Mouse (Mus musculus): Measurements from ENCODE around the gene Snrnp40. TPM values are rescaled to one million over a fixed set of nuclear protein-coding genes. Genes with fewer than 3 reads are reported as not detected.

The Snrnp40 gene
- polyA plus RNA-seq (2016; fragmentation: Nextera tagmentation; extraction: Ambion mirVana): 147 and 151 TPM in 2 replicates

GRCm38 (mm10) chr4:130359486-130360237 lies at the start of gene Snrnp40, which contains the start of gene Zcchc17:
Gene Snrnp40 (plus strand): TSS chr4:130360132.
Gene Zcchc17 (minus strand): TSS chr4:130359943.
- Histone ChIP-seq H3K36me3 (peaks cover 26% of the 10 kb centered on the region), H3K4me3 (peak within 1 kb of the TSS; percentile 92), H3K27ac (peak within 1 kb of the TSS; percentile 85), H3K4me1 (peaks cover 21% of the 10 kb centered on the region), H3K9me3 (replicated peaks) (no peaks in the 10 kb centered on the region), H3K27me3 (no peaks in the 10 kb centered on the region), H3K4me2 (replicated peaks) (peak within 1 kb of the TSS; percentile 86), H3K9ac (peak within 1 kb of the TSS; percentile 89)
- peak; percentile 99 for ATAC-seq (ENCODE audit: low FRiP score)
- under 1% methylated on average over 49 of the region's 49 CpGs for WGBS

- no peak for ATAC-seq (ENCODE audit: low FRiP score)
- no peak overlapping the region for H3K27ac ChIP-seq
- H3K36me3 ChIP-seq: peaks cover 28% of the 10 kb centered on the region
- peaks cover 17% of the 10 kb centered on the region for H3K4me1 ChIP-seq
- H3K27me3 ChIP-seq: peaks cover 38% of the 10 kb centered on the region
- WGBS: 91% methylated on average over 3 of the region's 3 CpGs
- H3K9ac ChIP-seq: no peak overlapping the region
- H3K4me3 ChIP-seq: no peak overlapping the region
- no peaks in the 10 kb centered on the region for H3K9me3 ChIP-seq (replicated peaks)
- H3K4me2 ChIP-seq (replicated peaks): no peak overlapping the region
Observed at GRCm38 (mm10) chr4:130312526-130312925, 47.4 kb upstream of the Snrnp40 start.

DNA sequence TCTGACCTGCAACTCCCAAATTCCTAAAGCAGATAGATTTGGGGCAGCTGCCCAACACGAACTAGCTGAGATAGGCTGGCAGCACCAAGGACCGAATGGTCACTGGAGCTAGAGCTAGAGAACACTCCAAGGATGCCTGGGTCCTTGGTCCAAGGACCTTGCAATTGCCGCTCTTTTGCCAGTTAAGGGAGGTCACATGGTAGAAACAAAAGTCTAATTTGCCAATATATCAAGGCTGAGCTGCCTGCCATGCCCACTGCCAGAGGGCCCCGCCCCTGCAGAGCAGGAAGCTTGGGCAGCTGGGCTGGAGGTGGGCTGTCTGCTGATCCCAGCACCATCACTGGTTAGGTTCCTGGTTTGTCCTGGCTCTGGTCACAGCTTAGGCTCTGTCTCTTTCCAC lies 46.4 kb upstream of the Snrnp40 start:
- H3K4me3 ChIP-seq: no peak overlapping the region
- no peak overlapping the region for H3K9ac ChIP-seq
- H3K9me3 ChIP-seq (replicated peaks): no peaks in the 10 kb centered on the region
- WGBS: 93% methylated on average over 4 of the region's 4 CpGs
- ATAC-seq (ENCODE audit: low FRiP score): no peak
- H3K4me2 ChIP-seq (replicated peaks): no peak overlapping the region
- peaks cover 36% of the 10 kb centered on the region for H3K36me3 ChIP-seq
- peaks cover 9% of the 10 kb centered on the region for H3K4me1 ChIP-seq
- peaks cover 28% of the 10 kb centered on the region for H3K27me3 ChIP-seq
- no peak overlapping the region for H3K27ac ChIP-seq

GRCm38 (mm10) chr4:130315771-130316527 lies 44.0 kb upstream of the Snrnp40 start:
- Histone ChIP-seq H3K9ac (no peak overlapping the region), H3K27ac (no peak overlapping the region), H3K4me3 (no peak overlapping the region), H3K9me3 (replicated peaks) (no peaks in the 10 kb centered on the region), H3K27me3 (peaks cover 4% of the 10 kb centered on the region; the same call in 1 of the 2 replicates), H3K4me1 (no peaks in the 10 kb centered on the region), H3K36me3 (peaks cover 48% of the 10 kb centered on the region), H3K4me2 (replicated peaks) (no peak overlapping the region)
- 75% methylated on average over 13 of the region's 13 CpGs for WGBS
- no peak for ATAC-seq (ENCODE audit: low FRiP score)

GRCm38 (mm10) chr4:130316691-130317090 lies 43.2 kb upstream of the Snrnp40 start:
- no peaks in the 10 kb centered on the region for H3K9me3 ChIP-seq (replicated peaks)
- ATAC-seq (ENCODE audit: low FRiP score): no peak
- no peaks in the 10 kb centered on the region for H3K4me1 ChIP-seq
- no peak overlapping the region for H3K9ac ChIP-seq
- H3K36me3 ChIP-seq: peaks cover 50% of the 10 kb centered on the region
- H3K4me3 ChIP-seq: no peak overlapping the region
- H3K4me2 ChIP-seq (replicated peaks): no peak overlapping the region
- WGBS: 82% methylated on average over 10 of the region's 10 CpGs
- no peaks in the 10 kb centered on the region for H3K27me3 ChIP-seq
- H3K27ac ChIP-seq: no peak overlapping the region

DNA sequence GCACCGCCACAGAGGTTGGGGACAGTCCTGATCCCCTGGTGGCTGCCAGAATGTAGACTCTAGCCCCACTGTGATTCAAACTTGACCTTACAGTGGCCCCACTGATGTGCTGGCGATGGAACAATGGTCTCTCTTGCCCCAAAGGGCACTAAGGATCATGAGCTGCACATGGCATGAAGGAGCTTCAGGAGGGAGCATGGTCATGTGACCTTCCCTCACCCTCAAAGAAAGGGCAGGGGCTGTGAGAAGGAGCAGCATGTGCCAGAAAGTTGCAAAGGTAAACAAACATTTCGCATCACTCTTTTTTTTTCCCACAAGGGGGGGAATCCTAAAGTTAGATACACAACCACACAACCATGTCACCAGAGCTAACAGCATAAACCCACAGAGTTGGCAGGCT lies 41.8 kb upstream of the Snrnp40 start:
- ATAC-seq (ENCODE audit: low FRiP score): no peak
- Histone ChIP-seq H3K27ac (no peak overlapping the region), H3K4me2 (replicated peaks) (no peak overlapping the region), H3K4me3 (no peak overlapping the region), H3K27me3 (no peaks in the 10 kb centered on the region), H3K4me1 (no peaks in the 10 kb centered on the region), H3K9me3 (replicated peaks) (no peaks in the 10 kb centered on the region), H3K36me3 (peaks cover 60% of the 10 kb centered on the region), H3K9ac (no peak overlapping the region)
- WGBS: 53% methylated on average over 3 of the region's 3 CpGs

GRCm38 (mm10) chr4:130319564-130319963 lies 40.4 kb upstream of the Snrnp40 start:
- H3K27me3 ChIP-seq: no peaks in the 10 kb centered on the region
- H3K4me3 ChIP-seq: no peak overlapping the region
- H3K27ac ChIP-seq: no peak overlapping the region
- H3K4me1 ChIP-seq: no peaks in the 10 kb centered on the region
- H3K9me3 ChIP-seq (replicated peaks): no peaks in the 10 kb centered on the region
- no peak overlapping the region for H3K9ac ChIP-seq
- 80% methylated on average over 7 of the region's 7 CpGs for WGBS
- ATAC-seq (ENCODE audit: low FRiP score): no peak
- peaks cover 62% of the 10 kb centered on the region for H3K36me3 ChIP-seq
- H3K4me2 ChIP-seq (replicated peaks): no peak overlapping the region

GRCm38 (mm10) chr4:130321640-130322039 lies 38.3 kb upstream of the Snrnp40 start:
- no peak overlapping the region for H3K4me3 ChIP-seq
- WGBS: 93% methylated on average over 7 of the region's 7 CpGs
- peaks cover 67% of the 10 kb centered on the region for H3K36me3 ChIP-seq
- H3K4me2 ChIP-seq (replicated peaks): no peak overlapping the region
- H3K9me3 ChIP-seq (replicated peaks): no peaks in the 10 kb centered on the region
- H3K27me3 ChIP-seq: no peaks in the 10 kb centered on the region
- no peak overlapping the region for H3K27ac ChIP-seq
- no peak for ATAC-seq (ENCODE audit: low FRiP score)
- H3K9ac ChIP-seq: no peak overlapping the region
- H3K4me1 ChIP-seq: no peaks in the 10 kb centered on the region

GRCm38 (mm10) chr4:130322567-130322966 lies 37.4 kb upstream of the Snrnp40 start:
- H3K9ac ChIP-seq: no peak overlapping the region
- H3K36me3 ChIP-seq: peaks cover 75% of the 10 kb centered on the region
- no peak overlapping the region for H3K27ac ChIP-seq
- H3K4me1 ChIP-seq: no peaks in the 10 kb centered on the region
- 93% methylated on average over 7 of the region's 7 CpGs for WGBS
- H3K9me3 ChIP-seq (replicated peaks): no peaks in the 10 kb centered on the region
- no peak overlapping the region for H3K4me2 ChIP-seq (replicated peaks)
- H3K27me3 ChIP-seq: no peaks in the 10 kb centered on the region
- no peak for ATAC-seq (ENCODE audit: low FRiP score)
- no peak overlapping the region for H3K4me3 ChIP-seq

DNA sequence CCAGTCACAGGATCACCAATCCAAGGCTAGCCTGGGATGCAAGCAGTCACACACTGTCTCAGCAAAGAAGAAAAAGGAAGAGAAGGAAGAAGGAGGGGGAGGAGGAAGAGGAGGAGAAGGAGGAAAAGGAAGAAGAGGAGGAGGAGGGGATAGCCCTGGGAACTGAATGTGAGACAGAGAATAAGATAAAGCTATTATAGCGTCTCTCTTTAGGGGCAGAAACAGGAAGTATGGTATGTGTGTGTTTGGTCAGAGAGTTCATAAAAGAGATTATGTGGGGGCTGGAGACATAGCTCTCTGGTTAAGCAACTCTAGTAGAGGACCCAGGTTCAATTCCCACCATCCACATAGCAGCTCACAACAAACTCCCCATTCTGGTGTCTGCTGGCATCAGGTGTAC lies 36.8 kb upstream of the Snrnp40 start:
- Histone ChIP-seq H3K4me1 (no peaks in the 10 kb centered on the region), H3K9me3 (replicated peaks) (no peaks in the 10 kb centered on the region), H3K27ac (no peak overlapping the region), H3K4me3 (no peak overlapping the region), H3K36me3 (peaks cover 75% of the 10 kb centered on the region), H3K9ac (no peak overlapping the region), H3K4me2 (replicated peaks) (no peak overlapping the region), H3K27me3 (no peaks in the 10 kb centered on the region)
- WGBS: 92% methylated on average over 1 of the region's 1 CpGs
- no peak for ATAC-seq (ENCODE audit: low FRiP score)

DNA sequence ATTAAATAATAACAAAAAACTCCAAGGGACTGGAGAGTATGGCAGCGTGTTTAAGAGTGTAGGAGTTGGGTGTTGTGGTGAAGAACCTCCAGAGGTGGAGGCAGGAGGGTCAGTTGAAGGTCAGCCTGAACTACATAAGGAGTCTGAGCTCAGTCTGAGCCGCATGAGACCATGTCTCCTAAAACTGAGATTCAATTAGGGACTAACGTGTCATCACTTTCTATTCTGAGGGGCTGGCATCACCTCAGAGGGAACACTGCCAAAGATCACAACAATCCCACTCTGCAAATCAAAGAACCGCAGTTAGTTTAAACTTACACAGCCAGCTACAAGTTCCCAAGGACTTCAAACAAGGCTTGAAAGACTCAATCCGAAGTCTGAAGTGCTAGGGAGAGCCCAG lies 36.3 kb upstream of the Snrnp40 start:
- no peaks in the 10 kb centered on the region for H3K9me3 ChIP-seq (replicated peaks)
- no peak overlapping the region for H3K27ac ChIP-seq
- 87% methylated on average over 5 of the region's 5 CpGs for WGBS
- H3K4me2 ChIP-seq (replicated peaks): no peak overlapping the region
- no peak overlapping the region for H3K4me3 ChIP-seq
- H3K9ac ChIP-seq: no peak overlapping the region
- no peak for ATAC-seq (ENCODE audit: low FRiP score)
- peaks cover 77% of the 10 kb centered on the region for H3K36me3 ChIP-seq
- H3K4me1 ChIP-seq: no peaks in the 10 kb centered on the region
- H3K27me3 ChIP-seq: no peaks in the 10 kb centered on the region

DNA sequence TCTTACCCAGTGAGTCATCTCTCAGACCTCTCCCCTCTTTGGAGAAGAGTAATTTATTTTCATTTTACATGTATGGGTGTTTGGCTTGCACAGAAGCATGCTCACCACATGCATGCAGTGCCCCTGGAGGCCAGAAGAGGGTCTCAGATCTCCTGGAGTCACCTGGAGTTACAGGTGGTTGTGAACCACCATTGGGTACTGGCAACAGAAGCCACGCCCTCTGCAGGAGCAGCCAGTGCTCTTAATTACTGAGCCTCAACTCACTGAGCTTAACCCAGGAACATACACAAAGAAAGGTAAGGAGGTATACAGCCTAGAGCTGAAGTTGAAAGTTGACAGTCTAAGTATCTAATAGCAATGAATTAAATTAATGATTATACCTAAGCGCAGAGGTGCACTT lies 34.5 kb upstream of the Snrnp40 start:
- Histone ChIP-seq H3K27me3 (no peaks in the 10 kb centered on the region), H3K36me3 (peaks cover 79% of the 10 kb centered on the region)
- WGBS: 90% methylated on average over 2 of the region's 2 CpGs

More for the DNA sequence above, 34.5 kb upstream of the Snrnp40 start:
- Histone ChIP-seq H3K9me3 (replicated peaks) (no peaks in the 10 kb centered on the region), H3K27ac (no peak overlapping the region), H3K9ac (no peak overlapping the region), H3K4me1 (no peaks in the 10 kb centered on the region), H3K4me3 (no peak overlapping the region), H3K4me2 (replicated peaks) (no peak overlapping the region)
- ATAC-seq (ENCODE audit: low FRiP score): no peak

All from hindbrain, embryonic 12.5 days (tissue).